Mouse (Mus musculus): ENCODE measurements around the gene H3f3a. TPM values are rescaled to one million over a fixed set of nuclear protein-coding genes. Genes with fewer than 3 reads are reported as not detected.
A peak's percentile ranks its signal among the peaks of the same experiment; 100 is the strongest.
"Not testable (repeated sequence)": the region's sequence is repeated elsewhere in the genome, so short reads cannot be mapped to it uniquely, and the experiment has no call there.

H3f3a gene
- total RNA-seq (2014; fragmentation: Nextera tagmentation) (1,208 and 1,212 TPM in 2 replicates), total RNA-seq (2017) (1,574 and 1,754 TPM in 2 replicates)

- ATAC-seq (replicated peaks; ENCODE audit: poor library complexity, severe bottlenecking): peak; percentile 18
These were observed at the start of gene H3f3a for GRCm38 (mm10) chr1:180813885-180814740. H3f3a (minus strand) TSS chr1:180813943.

GRCm38 (mm10) chr1:180860030-180860429, 46.3 kb upstream of the H3f3a start:
- ATAC-seq (replicated peaks; ENCODE audit: poor library complexity, severe bottlenecking): no peak

GRCm38 (mm10) chr1:180858763-180859162, 45.0 kb upstream of the H3f3a start:
- ATAC-seq (replicated peaks; ENCODE audit: poor library complexity, severe bottlenecking): peak; percentile 73

- peak; percentile 71 for ATAC-seq (replicated peaks; ENCODE audit: poor library complexity, severe bottlenecking)
These were observed 36.9 kb upstream of the H3f3a start, which contains the start of gene Sde2 for GRCm38 (mm10) chr1:180850316-180851270. Sde2 (plus strand) TSS chr1:180851127.

DNA sequence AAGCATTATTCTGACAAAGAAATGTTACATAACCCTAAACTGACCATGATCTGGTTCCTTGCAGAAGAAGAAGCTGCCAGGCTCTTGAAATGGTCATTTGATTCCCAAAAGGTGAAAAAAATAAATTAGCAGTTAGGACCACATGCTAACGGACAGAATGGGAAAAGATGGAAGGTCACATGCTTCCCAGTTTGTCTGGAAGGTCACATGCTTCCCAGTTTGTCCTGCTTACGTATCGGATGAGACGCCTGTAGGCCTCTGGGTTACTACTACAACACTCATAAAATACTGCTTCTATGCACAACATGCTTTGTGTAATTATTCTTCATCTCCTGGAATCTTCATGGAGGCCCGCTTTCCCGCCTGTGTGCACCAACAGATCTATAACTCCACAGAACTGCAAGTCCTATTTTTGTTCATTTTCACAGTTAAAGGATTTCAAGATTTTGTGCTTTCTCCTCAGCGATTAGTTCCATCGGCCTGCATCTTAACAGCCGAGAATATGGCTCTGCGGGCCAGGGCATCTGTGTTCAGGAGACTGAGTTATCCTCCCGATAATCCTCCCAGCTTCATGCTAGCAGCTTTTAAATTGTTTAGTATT, 36.1 kb upstream of the H3f3a start:
- ATAC-seq (replicated peaks; ENCODE audit: poor library complexity, severe bottlenecking): no peak

DNA sequence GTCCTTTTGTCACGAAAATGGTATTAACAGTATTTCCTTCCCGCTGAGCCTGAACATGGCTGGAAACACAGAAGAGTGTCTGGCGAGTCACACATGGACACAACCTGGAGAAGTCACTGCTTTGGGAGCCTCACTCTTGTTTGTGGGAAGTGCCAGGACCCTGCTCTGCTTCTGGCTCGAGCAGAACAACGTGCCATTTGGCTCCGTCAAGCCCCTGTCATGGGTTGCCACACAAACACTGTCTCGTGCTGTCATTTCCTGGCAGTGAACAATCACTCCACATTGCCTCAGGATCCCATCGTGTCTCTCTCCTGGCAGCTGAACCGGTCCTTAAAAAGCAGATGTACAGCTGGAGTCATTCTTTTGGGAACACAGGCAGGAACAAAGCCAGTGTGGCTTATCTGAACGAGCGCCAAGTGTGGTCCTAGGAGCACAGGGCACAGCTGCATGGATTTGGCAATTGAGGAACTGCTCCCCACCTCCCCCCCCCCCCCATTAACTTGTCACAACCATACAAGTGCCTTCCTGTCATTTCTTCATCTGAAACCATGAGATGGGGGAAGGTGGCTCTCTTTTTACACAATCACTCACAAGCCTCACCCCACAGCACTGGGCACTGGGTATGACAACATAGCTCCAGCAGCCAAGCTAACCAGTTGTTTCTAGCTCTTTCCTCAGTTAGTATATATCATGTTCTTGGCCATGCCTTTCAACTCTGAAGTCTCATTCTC, 34.9 kb upstream of the H3f3a start:
- ATAC-seq (replicated peaks; ENCODE audit: poor library complexity, severe bottlenecking): peak; percentile 56

GRCm38 (mm10) chr1:180848114-180848510, 34.4 kb upstream of the H3f3a start:
- ATAC-seq (replicated peaks; ENCODE audit: poor library complexity, severe bottlenecking): peak; percentile 25

DNA sequence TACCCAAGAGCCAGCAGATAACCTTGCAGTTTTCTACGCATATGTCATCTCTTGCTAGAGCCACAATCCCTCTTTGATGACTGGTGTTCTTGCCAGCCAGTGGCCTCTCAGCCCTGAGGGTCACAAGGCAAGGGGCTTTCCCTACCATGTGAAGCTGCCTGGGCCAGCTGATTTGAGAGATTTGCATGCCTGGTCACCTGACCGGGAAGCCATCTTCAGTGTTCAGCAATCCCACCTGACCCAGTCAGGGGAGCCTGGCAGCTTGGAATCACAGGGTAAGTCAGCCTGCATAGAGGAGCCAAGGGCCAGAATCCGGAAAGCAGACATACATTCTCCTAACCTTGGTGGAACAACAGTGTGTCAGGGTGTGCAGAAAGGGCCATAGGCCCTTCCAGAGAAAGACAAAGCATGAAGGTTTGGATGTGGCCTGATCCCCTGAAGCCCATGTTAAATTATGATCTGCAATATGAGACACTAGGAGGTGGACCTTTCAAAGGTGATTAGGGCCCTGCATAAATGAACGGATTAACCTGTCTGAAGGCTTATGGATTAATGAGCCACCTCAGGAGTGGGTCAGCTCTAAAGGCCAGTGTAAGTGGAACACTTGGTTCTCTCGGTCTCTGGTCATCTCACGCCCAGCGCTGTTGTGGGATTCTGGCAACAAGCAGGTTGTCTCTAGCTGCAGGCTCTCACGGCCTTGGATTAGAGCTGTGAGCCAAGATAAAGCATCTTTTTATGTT, 28.0 kb upstream of the H3f3a start:
- no peak for ATAC-seq (replicated peaks; ENCODE audit: poor library complexity, severe bottlenecking)

GRCm38 (mm10) chr1:180839201-180839910, 25.6 kb upstream of the H3f3a start:
- ATAC-seq (replicated peaks; ENCODE audit: poor library complexity, severe bottlenecking): no peak

DNA sequence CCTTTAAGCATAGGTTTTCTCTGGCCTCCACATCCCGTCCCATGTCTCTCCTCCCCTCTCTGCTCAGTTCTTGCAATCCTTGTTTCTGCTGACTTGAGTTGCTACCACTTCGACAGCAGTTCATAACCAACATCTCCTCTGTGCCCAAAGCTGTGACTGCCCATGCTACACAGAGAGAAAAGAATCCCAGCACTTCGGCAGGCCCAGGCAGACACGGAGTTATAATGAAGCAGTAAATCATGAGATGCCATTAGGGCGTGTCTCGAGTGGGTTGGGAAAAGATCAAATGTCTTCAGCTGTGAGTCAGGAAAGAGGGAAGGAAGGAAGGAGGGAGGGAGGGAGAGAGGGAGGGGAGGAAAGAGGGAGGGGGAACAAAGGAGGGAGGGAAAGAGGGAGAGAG, 24.3 kb upstream of the H3f3a start:
- ATAC-seq (replicated peaks; ENCODE audit: poor library complexity, severe bottlenecking): no peak

- ATAC-seq (replicated peaks; ENCODE audit: poor library complexity, severe bottlenecking): no peak
These were observed 23.4 kb upstream of the H3f3a start for GRCm38 (mm10) chr1:180837186-180837585.

GRCm38 (mm10) chr1:180836467-180836866, 22.7 kb upstream of the H3f3a start:
- not testable (repeated sequence) for ATAC-seq (replicated peaks; ENCODE audit: poor library complexity, severe bottlenecking)

- peak; percentile 99 for ATAC-seq (replicated peaks; ENCODE audit: poor library complexity, severe bottlenecking)
These were observed 21.7 kb upstream of the H3f3a start for GRCm38 (mm10) chr1:180835273-180836015.

DNA sequence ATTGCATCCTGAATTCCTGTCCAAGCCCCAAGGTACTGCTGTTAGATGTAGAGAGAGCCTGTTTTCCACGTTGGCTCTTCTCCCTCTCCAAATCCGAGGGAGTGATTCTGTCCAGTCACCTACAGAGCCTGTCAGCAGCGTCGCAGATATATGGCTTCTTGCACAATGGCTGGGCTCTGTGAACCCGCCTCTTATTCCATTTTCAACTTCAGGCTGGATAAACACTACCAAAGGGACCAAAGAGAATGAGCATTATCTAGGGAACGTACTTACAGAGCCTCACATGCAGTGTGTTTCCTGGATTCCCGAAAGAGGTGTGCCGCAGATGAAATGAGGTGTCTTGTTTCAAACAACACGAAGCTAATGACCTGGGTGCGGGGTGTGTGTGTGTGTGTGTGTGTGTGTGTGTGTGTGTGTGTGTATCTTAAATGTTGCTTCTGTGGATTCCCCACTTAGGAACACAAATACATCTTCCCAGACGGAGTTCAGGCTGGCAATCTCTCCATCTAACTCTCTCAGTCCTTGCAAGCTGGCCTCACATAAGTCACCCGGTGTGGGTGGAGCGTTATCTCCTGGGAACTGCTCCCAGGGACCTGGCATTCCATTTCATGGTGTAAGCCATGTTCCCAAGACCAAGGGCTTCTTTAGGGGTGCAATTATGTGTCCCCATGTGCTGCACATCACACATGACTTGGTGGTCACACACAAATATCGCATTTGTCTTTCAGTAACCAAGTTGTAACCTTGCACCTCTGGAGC, 17.0 kb upstream of the H3f3a start:
- ATAC-seq (replicated peaks; ENCODE audit: poor library complexity, severe bottlenecking): no peak

DNA sequence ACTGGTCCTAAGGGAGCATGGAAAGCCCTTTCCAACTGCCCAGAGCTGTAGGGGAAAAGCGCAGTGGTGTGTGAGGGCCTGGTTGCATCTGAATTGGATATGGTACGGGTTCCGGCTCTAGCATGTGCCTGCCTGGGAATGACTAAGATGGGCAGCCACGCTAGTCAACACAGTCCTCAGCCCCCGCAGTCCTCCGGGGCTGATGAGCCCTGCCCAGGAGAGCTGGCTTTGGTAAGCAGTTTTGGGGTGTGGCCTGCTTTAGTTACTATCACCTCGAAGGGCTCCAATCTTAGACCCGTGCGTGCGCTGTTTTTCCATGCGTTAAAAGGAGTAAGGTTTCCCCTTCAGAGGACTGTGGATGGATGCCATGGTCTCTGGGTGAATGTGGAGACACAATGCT, 16.4 kb upstream of the H3f3a start:
- no peak for ATAC-seq (replicated peaks; ENCODE audit: poor library complexity, severe bottlenecking)

DNA sequence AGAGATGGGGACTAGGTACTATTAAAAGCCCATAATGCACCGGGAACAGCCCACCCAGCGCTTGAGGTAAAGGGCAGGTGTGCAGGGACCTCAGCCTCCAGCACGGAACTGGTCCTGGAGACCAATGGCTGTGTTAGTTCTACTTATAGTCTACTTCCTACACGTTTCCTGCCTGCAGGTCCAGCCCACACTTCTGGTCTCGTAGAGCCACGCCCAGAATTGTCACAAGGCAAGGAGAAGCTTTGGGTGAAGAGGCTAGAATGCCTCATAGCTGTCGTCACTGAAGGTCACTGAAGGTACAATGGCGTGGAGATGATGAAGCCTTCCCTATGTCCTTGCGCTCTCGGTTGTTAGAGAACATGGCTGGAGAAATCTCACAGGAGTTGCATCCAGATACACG, 16.0 kb upstream of the H3f3a start:
- ATAC-seq (replicated peaks; ENCODE audit: poor library complexity, severe bottlenecking): peak; percentile 80

DNA sequence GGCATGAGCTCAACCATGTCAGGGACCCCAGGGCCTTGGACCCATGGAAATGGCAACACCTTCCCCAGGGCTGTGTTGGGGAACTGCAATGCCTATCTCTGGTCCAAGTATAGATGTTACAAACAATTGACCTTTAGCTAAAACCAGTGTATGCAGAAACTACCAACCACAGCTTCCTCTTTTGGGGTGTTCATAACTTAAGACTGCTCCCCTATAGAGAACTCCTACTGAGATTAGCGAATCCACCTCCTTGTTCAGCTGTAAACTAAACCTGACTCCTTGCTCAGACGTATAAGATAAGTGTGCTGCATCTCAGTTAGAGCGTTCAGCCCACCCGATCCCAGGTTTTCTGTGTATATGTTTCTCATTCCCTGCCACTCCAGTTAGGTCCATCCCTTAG, 12.9 kb upstream of the H3f3a start:
- ATAC-seq (replicated peaks; ENCODE audit: poor library complexity, severe bottlenecking): peak; percentile 74
